Mouse (Mus musculus) kidney, adult 9 months (tissue): ENCODE results near the gene Rchy1.

Experiments
- DNase-seq: peaks from one replicate; pipeline ENCODE4 v3.0.0; 2022

Gene Rchy1

DNA sequence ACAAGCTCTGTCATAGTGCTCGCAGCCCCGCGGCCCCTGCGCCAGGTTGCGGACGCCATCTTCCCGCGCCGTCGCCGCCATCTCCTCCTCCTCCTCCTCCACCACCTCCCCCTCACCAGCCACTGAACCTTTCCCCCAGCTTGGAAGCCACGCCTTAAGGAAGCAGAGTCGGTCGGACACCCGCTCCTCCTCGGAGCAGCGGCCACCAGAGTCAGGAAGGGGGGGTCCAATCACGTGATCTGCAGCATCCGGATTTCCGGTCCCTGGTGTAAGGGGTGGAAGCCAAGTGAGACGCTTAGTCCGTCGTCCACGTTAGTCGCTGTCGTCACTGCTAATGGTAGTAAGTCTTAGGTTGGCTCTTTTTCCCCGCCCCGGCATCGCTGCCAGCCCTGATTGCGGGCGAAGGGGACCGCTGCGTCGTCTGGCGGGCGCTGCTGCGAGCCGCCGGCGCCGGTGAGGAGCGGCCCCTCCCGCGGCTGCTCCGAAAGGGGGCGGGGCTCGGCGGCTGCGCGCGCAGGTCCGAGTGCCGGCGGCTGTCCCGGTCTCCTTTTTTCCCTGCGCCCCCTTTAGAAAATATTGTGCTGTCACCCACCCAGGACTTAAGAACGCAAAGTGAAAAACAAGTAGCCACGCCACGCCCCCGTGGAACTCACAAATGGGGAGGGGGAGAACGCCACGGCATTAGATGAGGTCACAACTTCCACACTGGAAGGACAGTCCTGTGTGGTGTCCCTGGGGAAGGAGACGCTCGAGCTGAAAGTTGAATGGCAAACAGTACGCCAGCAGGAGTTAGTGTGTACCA, at the start of gene Rchy1:
Gene Rchy1 (minus strand): TSS at position 430 of the 802 bp plus-strand sequence.
- peak; percentile 98 for DNase-seq

DNA sequence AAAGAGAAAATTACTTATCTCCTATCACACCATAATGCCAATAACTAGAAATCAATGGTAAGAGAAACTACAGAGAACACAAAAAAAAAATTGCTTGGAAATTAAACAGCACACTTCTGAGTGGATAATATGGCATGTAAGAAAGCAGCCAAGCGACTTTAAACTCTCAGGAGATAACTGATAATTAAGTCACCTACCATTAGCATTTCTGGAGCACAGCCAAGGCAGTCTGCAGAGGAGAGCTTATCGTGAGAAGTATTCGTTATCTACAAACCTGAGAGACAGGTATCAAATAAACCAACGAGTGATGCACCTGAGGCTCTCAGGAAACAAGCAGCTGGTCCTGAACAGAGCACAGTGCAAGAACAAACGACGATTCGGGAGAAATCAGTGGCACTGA, 48.9 kb upstream of the Rchy1 start:
- DNase-seq, result no peak

DNA sequence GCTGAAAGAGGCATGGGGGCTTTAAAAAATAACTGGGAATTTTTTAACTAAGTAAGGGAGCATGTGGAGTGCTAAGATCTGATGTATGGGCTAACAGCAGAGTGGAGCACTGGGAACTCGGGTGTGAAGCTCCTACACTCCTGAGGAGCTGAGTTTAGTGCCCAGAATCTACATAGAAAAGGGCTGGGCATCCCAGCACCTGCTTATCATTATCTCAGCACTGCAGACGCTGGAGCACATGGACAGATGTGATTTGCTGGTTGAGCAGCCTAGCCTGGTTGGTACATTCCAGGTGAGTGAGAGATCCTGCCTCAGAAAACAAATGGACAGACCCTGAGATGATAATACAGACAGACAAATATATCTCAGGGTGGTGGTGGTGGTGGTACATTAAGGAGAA, 47.0 kb upstream of the Rchy1 start:
- DNase-seq, result no peak

DNA sequence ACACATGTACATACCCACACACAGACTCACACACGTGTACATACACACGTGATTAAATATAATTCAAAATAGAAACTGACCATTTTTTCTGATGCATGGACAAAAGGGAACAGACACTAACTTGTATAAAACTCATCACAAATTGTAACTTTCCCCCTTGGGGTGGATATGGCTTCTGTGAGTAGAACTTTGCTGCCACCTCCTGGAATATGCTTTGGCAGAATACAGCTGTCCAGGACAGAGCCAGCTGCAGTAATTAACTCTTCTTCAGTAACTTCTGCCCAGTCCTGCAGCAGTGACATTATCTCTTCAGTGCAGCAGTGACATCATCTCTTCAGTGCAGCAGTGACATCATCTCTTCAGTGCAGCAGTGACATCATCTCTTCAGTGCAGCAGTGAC, 40.1 kb upstream of the Rchy1 start:
- DNase-seq, result peak; percentile 15

DNA sequence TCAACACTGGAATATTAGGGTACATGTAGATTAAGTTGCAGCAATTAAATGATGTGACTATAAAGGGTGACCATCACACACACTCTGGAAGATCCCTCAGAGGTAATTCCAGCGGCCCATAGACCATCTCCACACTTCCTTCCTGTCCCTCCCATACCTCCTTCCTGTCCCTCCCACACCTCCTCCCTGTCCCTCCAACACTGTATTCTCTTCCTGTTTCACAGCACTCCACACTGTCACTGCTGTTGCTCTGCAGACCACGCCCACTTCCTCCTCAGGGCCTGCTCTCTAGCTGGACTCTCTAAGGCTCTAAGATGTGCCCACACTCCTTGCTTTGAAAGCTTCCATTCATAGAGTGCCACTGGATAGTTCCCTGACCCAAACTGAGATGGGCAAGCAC, 37.9 kb upstream of the Rchy1 start:
- peak; percentile 16 for DNase-seq

DNA sequence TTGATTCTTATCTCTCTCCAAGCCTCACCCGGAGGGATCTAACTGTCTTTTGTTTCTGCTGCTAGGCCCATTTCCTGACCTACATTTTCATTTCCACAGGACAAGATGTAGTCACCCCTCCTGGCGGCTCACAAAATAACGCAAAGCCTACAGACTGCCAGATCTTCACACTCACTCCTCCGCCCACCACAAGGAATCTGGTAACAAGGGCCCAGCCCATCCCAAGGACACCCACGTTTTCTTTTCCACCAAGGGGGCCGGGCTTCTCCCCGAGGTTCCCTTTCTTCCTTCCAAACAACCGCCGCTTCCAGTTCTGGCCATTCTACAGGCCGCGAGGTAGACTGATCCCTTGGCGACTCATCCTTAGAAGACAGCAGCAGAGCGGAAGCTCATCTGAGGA, 31.7 kb upstream of the Rchy1 start:
- no peak for DNase-seq

DNA sequence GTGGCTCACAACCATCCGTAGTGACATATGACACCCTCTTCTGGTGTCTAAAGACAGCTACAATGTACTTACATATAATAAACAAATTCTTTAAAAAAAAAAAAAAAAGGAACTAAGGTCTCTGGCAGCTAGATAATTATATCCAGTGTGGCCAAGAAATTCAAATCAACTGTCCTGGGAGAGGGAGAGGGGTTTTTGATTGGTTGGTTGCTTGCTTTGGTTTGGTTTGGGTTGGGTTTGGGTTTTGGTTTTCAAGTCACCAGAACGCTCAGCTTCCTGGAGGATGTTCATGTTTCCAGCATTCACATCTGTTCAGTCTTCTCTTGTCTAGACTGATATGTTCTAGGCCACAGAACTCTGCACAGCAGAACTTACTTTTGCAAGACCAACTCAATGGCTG, 30.2 kb upstream of the Rchy1 start:
- no peak for DNase-seq

DNA sequence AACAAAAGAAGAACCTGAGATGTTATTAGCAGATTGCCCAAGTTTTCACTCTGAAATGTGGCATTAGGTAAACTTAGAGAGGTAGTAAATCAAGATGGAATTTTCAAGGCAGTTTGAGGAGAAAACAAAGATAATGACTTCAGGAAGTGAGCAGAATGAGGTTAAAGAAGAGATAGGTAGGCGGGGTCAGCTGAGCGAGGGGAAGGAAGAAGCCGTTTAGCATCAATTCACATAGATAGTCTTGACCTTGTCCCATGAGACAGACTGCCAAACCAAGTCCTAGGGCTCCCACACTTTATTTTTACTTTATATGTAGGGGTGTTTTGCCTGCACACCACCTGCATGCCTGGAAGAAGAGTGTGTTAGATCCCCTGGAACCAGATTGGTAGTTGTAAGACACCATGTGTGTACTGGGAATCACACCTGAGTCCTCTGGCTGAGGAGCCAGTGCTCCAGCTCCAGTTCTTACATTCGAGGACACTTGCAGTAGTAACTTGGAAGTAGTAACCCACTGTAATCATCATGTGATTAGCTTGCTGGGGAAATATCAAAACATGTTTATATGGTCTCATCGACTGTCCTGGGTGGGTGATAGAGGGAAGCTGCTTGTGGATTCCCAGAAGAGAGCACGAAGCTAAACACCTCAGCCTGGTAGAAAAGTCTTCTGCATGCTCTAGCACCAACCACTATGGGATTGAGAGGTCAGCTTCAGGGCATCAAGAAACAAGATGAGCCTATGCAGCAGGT, 28.5 kb upstream of the Rchy1 start:
- DNase-seq, result no peak

DNA sequence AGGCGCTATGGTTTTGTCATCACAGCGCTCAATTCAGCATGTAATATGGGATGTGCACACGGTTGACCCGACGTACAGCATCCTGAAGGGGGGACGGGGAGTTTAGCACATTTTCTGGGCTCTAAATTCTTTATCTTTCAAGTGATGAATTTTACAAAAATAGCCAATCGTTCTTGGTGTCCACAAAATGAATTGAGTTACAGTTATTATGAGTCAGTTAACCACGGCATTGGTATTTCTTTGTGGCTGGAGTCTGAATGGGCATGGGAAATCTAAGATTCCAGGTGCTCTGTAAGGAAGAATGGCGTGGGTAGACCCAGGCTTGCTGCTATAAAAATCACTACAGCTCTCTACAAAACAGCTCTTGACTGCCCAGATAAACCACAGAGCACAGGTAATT, 26.4 kb upstream of the Rchy1 start:
- DNase-seq, result no peak

DNA sequence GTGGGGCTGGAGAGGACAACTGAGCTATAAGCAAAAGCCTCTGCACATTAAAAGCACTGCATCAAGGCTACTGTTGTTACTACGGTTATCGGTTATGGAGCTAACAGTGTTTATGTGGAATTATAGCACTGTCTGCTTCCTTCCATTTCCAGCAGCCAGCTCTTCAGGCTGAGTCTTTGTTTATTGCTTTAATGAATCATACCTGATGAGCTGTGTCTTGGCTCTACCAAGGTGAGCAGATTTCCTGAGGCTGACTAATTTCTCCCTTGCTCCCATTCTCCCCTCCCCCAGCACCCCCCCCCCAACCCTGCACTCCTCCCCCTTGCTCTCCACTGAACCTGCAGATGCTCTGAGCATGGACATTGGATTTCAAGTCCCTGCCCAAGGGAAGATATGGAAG, 24.9 kb upstream of the Rchy1 start:
- DNase-seq, result no peak

DNA sequence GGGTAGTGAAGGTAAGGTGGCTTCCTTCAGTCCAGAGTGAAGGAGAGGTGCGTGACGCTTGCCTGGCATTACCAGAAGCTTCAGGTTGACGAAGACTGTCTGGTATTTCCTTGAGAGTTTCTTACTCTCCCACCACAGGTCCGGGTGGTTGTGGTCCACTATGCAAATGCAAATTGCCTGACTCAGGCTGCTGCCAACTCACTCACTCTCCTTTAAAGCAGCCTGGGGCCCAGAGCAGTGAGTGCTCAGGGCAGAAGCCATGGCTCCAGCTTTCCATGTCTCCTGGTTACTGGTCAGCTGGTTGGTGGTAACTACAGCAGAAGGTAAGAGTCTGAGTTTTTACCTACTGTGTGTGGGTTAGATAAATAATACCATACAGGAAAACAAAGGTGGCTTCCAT, 24.4 kb upstream of the Rchy1 start, which contains the start of gene Odaph:
Gene Odaph (plus strand): TSS at position 240 of the 400 bp plus-strand sequence.
- DNase-seq, result no peak

DNA sequence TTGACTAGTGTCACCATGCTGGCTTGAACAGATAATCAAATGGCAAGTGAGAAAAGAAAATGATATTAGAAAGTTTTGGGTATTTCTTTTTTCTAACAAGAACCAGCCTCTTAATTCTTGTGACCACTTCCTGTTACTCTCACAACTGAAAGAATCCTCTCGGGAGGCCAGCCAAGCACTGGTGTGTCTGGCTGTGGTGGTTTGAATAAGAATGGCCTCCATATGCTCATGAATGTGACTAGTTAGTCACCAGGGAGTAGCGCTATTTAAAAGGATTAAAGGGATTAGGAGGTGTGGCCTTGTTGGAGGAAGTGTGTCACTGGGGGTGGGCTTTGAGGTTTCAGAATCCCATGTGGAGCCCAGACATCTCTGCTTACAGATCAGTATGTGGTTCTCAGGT, 22.9 kb upstream of the Rchy1 start:
- no peak for DNase-seq

DNA sequence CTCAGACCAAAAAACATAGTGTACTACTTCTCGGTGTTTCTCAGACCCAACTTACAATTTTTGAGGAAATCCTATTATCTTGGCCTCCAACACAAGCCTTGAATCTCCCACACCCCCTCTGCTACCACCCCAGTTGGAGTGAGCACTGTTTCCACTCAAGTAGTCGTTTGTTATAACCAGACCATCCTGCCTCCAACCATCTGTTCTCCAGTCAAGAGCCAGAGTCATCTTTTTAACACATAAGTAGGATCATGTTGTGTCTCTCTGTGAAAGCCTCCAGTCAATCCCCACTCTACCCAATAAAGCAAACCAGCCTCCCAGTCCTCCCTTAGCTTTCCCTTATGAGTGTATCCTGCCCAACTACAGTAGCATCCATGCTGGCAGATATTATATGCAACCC, 20.6 kb upstream of the Rchy1 start:
- DNase-seq, result no peak

DNA sequence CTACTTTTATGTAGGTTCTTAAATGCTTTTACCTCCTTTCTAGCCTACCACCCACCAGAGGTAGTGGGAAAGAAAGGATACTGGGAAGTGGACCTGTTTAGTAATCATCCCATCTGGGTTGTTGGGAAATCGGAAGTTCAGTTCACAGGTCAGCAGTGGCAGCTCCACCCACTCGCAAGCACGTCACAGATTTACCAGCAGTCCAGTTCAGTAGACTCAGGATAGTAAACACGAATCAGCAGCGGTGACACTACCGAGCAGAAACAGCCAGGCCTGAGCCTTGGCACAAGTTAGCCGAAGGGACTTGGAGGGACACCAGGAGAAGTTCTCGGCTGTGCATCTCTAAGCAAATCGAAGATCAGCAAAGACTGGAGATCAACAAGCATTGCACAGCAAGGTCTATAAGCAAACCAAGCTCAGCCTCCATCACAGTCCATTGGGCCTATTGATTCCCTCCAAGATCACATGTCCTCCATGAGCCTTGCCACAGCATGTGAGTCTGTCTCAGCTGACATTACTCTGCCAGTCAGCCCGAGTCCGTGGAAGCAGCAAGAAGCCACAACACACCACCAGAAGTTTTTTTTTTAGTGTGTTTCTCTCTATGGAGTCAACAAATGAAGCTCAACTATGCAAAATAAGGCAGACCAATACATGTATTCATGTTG, 18.4 kb upstream of the Rchy1 start:
- DNase-seq, result no peak

DNA sequence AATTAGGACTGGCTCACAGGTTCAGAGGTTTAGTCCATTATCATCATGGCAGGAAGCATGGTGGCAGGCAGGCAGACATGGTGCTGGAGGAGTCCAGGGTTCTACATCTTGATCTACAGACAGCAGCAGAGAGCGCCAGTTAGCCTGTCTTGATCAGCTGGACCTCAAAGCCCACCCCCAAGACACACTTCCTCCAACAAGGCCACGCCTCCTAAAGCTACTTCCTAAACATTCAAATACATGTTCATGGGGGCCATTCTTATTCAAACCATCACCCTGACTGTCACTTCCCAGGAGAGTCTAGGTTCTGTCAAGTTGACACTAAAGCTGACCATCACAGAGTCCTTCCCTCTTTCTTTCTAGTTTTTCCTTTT, 14.5 kb upstream of the Rchy1 start:
- no peak for DNase-seq

DNA sequence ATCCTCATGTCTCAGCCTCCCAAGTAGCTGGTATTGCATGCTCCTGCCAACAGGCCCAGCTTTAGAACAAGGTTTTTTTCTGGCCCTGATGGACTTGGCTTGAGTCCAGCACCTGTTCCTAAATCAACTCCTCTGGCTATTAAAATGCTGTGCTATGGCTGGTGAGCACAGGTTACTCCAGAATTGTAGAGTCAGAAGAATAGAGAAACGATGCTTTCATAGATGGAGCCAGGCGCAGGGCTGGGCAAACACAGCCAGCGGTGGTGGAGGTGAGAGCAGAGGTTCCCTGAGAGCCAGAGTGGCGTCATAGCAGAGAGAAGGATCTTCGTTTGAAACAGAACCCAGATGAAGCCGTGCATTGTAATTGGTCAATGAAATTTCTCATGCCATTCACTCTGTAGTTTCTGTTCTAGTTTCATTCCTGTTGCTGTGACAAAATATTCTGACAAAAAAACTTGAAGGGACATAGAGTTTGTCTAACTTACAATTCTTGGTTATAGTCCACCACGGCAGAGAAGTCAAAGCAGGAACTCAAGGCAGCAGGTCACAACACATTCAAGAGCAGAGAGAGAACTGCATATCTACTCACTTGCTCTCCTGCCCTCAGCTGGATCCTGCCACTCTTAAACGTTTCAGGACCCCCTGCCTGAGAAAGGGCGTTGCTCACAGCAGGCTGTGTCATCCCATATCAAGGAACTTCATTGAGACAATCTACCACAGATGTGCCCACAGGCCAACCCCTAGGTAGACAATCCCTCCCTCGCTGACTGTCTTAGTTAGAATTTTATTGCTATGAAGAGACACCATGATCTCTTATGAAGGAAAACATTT, 13.9 kb upstream of the Rchy1 start:
- DNase-seq, result no peak

DNA sequence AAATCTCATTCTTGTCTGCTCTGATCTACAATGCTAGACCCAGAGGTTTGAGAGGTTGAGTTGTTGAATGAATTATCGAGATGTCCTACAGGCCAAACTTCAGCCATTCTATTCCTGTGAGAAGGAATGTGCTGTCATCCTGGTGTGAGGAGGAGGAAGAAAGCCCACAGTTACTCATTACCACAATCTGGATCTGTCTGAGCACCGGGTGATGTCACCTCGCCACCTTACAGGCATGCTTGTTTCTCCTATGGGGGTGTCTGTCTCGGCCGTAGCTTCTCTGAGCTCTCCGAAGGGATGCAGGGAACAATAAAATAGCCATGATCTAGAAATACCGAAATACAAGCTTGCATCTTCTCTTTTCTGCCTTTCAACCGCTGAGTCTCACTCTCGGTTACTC, 12.9 kb upstream of the Rchy1 start:
- DNase-seq, result no peak

DNA sequence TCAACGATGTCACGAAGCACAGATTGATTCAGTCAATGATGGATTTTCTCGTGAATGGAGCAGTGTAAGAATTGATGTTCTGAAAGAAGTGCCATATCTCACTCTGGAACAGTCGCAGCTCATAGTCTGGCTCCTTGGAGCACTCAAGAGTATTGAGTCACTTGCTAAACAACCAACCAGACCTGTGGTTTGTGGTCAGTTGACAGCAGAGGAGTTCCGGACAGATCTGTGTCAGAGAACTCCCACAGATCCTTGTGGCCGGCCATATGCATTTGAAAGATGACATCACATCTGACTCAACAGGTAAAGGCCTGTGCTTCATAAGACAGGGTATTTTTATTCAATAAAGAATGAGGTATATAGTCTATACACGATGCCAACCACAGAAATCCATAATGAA, 11.1 kb upstream of the Rchy1 start:
- no peak for DNase-seq

DNA sequence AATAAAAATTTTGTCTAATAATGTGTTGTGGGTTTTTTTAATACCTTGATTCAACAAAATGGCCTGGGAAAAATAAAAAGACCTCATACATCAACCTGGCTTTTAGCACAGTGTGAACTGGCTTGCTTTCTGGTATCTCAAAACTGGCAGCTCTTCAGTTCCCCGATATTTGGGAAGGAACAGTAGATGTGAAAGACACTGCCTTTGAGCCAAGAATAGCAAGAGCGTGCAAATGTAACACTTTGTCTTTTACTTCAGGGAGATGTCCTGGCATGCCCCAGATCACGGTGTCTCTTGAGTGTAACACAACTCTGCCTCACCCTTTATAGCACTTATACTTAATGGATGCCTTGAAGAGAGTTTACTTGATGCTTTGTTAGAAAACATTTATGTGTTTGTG, 9.2 kb upstream of the Rchy1 start:
- DNase-seq, result no peak

DNA sequence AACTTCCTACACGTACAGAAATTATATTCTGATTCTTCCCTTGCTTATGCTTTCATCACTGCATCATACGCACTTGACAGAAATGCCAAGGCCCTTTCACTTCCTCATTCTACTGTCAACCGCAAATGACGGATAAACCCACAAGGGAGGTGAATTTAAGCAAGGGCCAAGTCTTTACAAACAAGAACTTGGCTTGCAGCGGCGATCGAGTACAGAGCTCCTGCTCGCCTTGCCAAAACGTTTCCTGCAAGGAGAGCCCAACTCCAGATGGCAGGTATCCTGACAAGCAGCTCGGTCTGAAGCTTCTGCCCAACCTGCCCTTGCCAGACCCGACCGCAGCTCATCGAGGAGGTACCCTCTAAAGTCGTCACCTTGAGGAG, 619 bp downstream of the Rchy1 start:
- DNase-seq, result no peak

DNA sequence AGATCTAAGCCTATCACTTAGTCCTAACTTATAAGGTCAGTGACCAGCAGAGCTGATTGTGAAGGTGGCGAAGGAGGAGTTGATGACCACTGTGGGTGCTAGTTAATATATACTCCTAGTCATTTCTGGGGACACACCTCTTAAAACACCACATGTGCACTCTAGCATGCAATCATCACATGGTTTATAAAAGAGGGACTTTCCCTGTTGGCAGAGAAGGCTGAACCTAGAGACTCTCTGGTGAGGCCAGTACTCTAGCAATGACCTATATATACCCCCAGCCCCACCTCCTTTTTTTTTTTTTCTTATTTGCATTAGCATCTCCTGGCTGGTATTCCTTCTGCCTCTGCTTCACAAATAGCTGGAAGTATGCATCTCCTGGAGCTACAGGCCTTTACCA, 1.5 kb downstream of the Rchy1 start:
- DNase-seq, result peak; percentile 75

DNA sequence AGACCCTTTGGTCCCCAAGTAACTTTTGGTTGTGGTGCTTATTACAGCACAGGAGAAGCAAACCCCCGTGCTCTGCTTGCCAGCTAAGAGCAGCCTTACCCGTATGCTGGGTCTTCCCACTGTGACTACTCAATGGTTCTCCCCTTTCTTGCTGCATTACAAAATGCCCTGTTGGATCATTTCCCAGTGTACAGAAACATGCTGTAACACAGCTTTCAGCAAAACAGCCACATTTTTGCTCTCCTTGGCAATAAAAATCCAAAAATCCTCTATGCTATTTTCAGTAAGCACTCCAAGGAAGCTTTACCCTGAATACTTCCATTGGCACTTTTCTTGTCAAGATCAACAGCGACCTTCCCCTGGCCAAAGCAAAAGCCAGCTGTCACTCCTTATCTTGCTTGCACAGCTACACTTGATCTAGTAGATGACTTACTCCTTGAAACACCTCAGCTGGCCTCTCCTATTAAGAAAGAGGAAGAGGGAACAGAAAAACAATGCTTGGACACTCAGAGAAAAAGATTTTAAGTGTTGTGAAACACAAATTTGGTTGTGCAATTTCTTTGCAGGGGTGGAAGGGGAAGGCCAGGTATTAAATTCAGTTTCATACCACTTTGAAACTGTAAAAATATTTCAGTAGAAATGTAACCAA, 2.1 kb downstream of the Rchy1 start:
- DNase-seq, result peak; percentile 10

DNA sequence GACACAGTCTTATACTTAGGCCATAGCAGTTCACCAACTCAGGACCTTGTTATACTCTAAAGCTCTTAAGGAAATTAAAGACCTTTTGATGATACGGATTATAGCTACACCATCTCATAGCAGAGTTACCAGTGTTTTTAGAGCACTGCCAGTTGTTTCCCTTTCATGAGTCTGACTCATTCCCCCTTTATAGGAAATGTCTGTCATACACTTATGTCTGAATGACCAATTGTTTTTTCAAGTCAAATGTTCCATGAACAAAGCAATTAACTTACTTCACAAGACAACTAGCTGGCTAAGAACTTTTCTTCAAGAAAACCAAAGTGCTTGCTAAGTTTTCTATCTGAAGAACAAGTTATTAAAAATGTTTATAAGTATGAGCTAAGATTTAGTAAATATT, 2.9 kb downstream of the Rchy1 start:
- DNase-seq, result no peak
